Mouse (Mus musculus): Measurements from ENCODE around the gene Rnf166.

GRCm38 (mm10) chr8:122484831-122485230 lies 9.0 kb upstream of the Rnf166 start:
- TF ChIP-seq CTCF (IDR thresholded peaks at IDR 0.05; ENCODE audit: borderline replicate concordance, insufficient read depth, low read depth, low read length) (no peak), POLR2A (IDR thresholded peaks at IDR 0.05; ENCODE audit: borderline replicate concordance, insufficient read depth, low read length) (no peak)

Data from cerebellum, adult 2 months (tissue).